Mouse (Mus musculus) hindbrain, embryonic 11.5 days (tissue): ENCODE results near the gene Gmeb2. TPM values are rescaled to one million over a fixed set of nuclear protein-coding genes. Genes with fewer than 3 reads are reported as not detected.

Source experiments
- ATAC-seq: fragments of 200-750 bp; cut with Nextera tagmentation; 2 replicates; pipeline ENCODE4 v1.8.0; 2017; ENCODE audit warnings: mild to moderate bottlenecking, moderate TSS enrichment, moderate library complexity; ENCODE audit not compliant: low FRiP score
- DNase-seq: peaks from one replicate; pipeline ENCODE4 v3.0.0-alpha.2; 2015; ENCODE audit warnings: low spot score
- H3K27ac ChIP-seq: fragments of 300-500 bp; sonication (generic); 2 replicates; pipeline ENCODE4 v1.5.1; 2014; ENCODE audit warnings: mild to moderate bottlenecking, low read depth, low read length
- H3K27me3 ChIP-seq: fragments of 300-500 bp; sonication (generic); 2 replicates; pipeline ENCODE4 v1.6.1; 2014; ENCODE audit warnings: mild to moderate bottlenecking, low read length, moderate library complexity, mixed read lengths; ENCODE audit not compliant: control insufficient read depth, insufficient read depth
- H3K36me3 ChIP-seq: fragments of 300-500 bp; sonication (generic); 2 replicates; pipeline ENCODE4 v1.6.1; 2014; ENCODE audit warnings: mild to moderate bottlenecking, low read length, moderate library complexity, mixed read lengths; ENCODE audit not compliant: control insufficient read depth, insufficient read depth
- H3K4me1 ChIP-seq: fragments of 300-500 bp; sonication (generic); replicated peaks from 2 replicates; pipeline ENCODE4 v1.6.1; 2014; ENCODE audit warnings: low read length, mixed read lengths; ENCODE audit not compliant: control insufficient read depth, insufficient read depth
- H3K4me2 ChIP-seq: fragments of 300-500 bp; sonication (generic); replicated peaks from 2 replicates; pipeline ENCODE4 v1.6.1; 2014; ENCODE audit warnings: mild to moderate bottlenecking, low read depth, low read length
- H3K4me3 ChIP-seq: fragments of 300-500 bp; sonication (generic); 2 replicates; pipeline ENCODE4 v1.5.1; 2014; ENCODE audit warnings: low read depth, low read length
- H3K9ac ChIP-seq: fragments of 300-500 bp; sonication (generic); 2 replicates; pipeline ENCODE4 v1.6.1; 2014; ENCODE audit warnings: low read depth, low read length
- H3K9me3 ChIP-seq: fragments of 300-500 bp; sonication (generic); 2 replicates; pipeline ENCODE4 v1.6.1; 2016; ENCODE audit warnings: low read length; ENCODE audit not compliant: control insufficient read depth
- WGBS: fragments of 180-500 bp; shearing (Covaris S2); extraction: QIAGEN DNeasy Blood & Tissue Kit; methylation state at CpG from one replicate; pipeline ENCODE4 v1.1.7; 2014; 5-methylcytosine and 5-hydroxymethylcytosine counted together
- polyA plus RNA-seq: library from polyadenylated mRNA; unstranded; fragments of >200 nt; fragmentation: Nextera tagmentation; extraction: Ambion mirVana; gene quantifications from 2 replicates; pipeline ENCODE4 v1.2.1, GENCODE M21; 2014

Gene Gmeb2
- polyA plus RNA-seq, 1 experiment from 2014 or later: 17.9 TPM

GRCm38 (mm10) chr2:181313344-181314079 is 25.7 kb upstream of the Gmeb2 start:
- H3K36me3 ChIP-seq: no peaks in the 10 kb centered on the region
- peak; percentile 82 for ATAC-seq
- peak overlapping the region; percentile 58 for H3K4me3 ChIP-seq
- peaks cover 2% of the 10 kb centered on the region; the same call in 1 of the 2 replicates for H3K27me3 ChIP-seq
- DNase-seq: peak; percentile 61
- H3K4me1 ChIP-seq: no peaks in the 10 kb centered on the region; the same call in 1 of the 2 replicates
- WGBS: 2% methylated on average over 35 of the region's 35 CpGs
- H3K27ac ChIP-seq: peak overlapping the region; percentile 82
- H3K9ac ChIP-seq: peak overlapping the region; percentile 90
- no peaks in the 10 kb centered on the region for H3K9me3 ChIP-seq
- H3K4me2 ChIP-seq: peak overlapping the region; percentile 49

GRCm38 (mm10) chr2:181313006-181313343 is 25.1 kb upstream of the Gmeb2 start:
- no peak for DNase-seq
- H3K9ac ChIP-seq: peak overlapping the region; percentile 90
- peak overlapping the region; percentile 58 for H3K4me3 ChIP-seq
- no peaks in the 10 kb centered on the region; the same call in 1 of the 2 replicates for H3K4me1 ChIP-seq
- 11% methylated on average over 5 of the region's 5 CpGs for WGBS
- H3K27ac ChIP-seq: no peak overlapping the region
- no peaks in the 10 kb centered on the region for H3K36me3 ChIP-seq
- no peaks in the 10 kb centered on the region for H3K9me3 ChIP-seq
- H3K4me2 ChIP-seq: peak overlapping the region; percentile 49
- H3K27me3 ChIP-seq: peaks cover 2% of the 10 kb centered on the region; the same call in 1 of the 2 replicates
- ATAC-seq: no peak; the same call in 1 of the 2 replicates

GRCm38 (mm10) chr2:181312435-181312834 is 24.6 kb upstream of the Gmeb2 start:
- H3K36me3 ChIP-seq: no peaks in the 10 kb centered on the region
- H3K9ac ChIP-seq: no peak overlapping the region; the same call in 1 of the 2 replicates
- H3K4me3 ChIP-seq: peak overlapping the region; percentile 58
- no peak for DNase-seq
- WGBS: 61% methylated on average over 3 of the region's 3 CpGs
- H3K4me1 ChIP-seq: no peaks in the 10 kb centered on the region; the same call in 1 of the 2 replicates
- H3K27me3 ChIP-seq: peaks cover 2% of the 10 kb centered on the region; the same call in 1 of the 2 replicates
- H3K4me2 ChIP-seq: peak overlapping the region; percentile 49
- no peak overlapping the region for H3K27ac ChIP-seq
- ATAC-seq: no peak
- no peaks in the 10 kb centered on the region for H3K9me3 ChIP-seq

GRCm38 (mm10) chr2:181307144-181307804 is 19.4 kb upstream of the Gmeb2 start:
- ATAC-seq: peak; percentile 57; the same call in 1 of the 2 replicates
- 10% methylated on average over 30 of the region's 30 CpGs for WGBS

GRCm38 (mm10) chr2:181304944-181305343 is 17.1 kb upstream of the Gmeb2 start:
- Histone ChIP-seq H3K36me3 (peaks cover 3% of the 10 kb centered on the region; the same call in 1 of the 2 replicates), H3K4me1 (no peaks in the 10 kb centered on the region), H3K4me2 (no peak overlapping the region), H3K9me3 (no peaks in the 10 kb centered on the region), H3K27me3 (peaks cover 5% of the 10 kb centered on the region; the same call in 1 of the 2 replicates), H3K9ac (no peak overlapping the region), H3K4me3 (no peak overlapping the region), H3K27ac (no peak overlapping the region)
- WGBS: 79% methylated on average over 1 of the region's 1 CpGs
- ATAC-seq (no peak), DNase-seq (no peak)

More at GRCm38 (mm10) chr2:181307144-181307804, 19.4 kb upstream of the Gmeb2 start:
- Histone ChIP-seq H3K27ac (no peak overlapping the region), H3K4me2 (no peak overlapping the region; the same call in 1 of the 2 replicates), H3K4me1 (no peaks in the 10 kb centered on the region), H3K4me3 (no peak overlapping the region), H3K36me3 (peaks cover 3% of the 10 kb centered on the region; the same call in 1 of the 2 replicates), H3K27me3 (peaks cover 5% of the 10 kb centered on the region; the same call in 1 of the 2 replicates), H3K9ac (no peak overlapping the region), H3K9me3 (no peaks in the 10 kb centered on the region)
- peak; percentile 66 for DNase-seq

- ATAC-seq (no peak), DNase-seq (peak; percentile 21)
- Histone ChIP-seq H3K27me3 (peaks cover 5% of the 10 kb centered on the region; the same call in 1 of the 2 replicates), H3K4me3 (no peak overlapping the region), H3K4me1 (no peaks in the 10 kb centered on the region), H3K36me3 (peaks cover 3% of the 10 kb centered on the region; the same call in 1 of the 2 replicates), H3K27ac (no peak overlapping the region), H3K9me3 (no peaks in the 10 kb centered on the region), H3K4me2 (no peak overlapping the region), H3K9ac (no peak overlapping the region)
- WGBS: 40% methylated on average over 3 of the region's 3 CpGs
Measured at GRCm38 (mm10) chr2:181302041-181302440, 14.2 kb upstream of the Gmeb2 start.

DNA sequence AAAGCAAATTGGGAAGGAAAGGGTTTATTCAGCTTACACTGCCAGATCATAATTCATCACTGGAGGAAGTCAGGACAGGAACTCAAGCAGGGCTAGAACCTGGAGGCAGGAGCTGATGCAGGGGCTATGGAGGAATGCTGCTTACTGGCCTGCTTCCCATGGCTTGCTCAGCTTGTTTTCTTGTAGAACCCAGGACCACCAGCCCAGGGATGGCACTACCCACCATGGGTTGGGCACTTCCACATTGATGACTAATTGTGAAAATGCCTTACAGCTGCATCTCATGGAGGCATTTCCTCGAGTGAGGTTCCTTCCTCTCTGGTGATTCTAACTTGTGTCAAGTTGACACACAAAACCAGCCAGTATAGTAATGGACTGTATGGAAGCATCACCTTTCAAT is 3.1 kb upstream of the Gmeb2 start:
- H3K4me2 ChIP-seq: no peak overlapping the region
- no peak overlapping the region for H3K9ac ChIP-seq
- H3K4me1 ChIP-seq: no peaks in the 10 kb centered on the region
- no peak overlapping the region for H3K4me3 ChIP-seq
- DNase-seq (no peak), ATAC-seq (no peak)
- H3K9me3 ChIP-seq: no peaks in the 10 kb centered on the region
- no peaks in the 10 kb centered on the region for H3K36me3 ChIP-seq
- no peak overlapping the region for H3K27ac ChIP-seq
- WGBS: 90% methylated on average over 1 of the region's 1 CpGs
- H3K27me3 ChIP-seq: no peaks in the 10 kb centered on the region

DNA sequence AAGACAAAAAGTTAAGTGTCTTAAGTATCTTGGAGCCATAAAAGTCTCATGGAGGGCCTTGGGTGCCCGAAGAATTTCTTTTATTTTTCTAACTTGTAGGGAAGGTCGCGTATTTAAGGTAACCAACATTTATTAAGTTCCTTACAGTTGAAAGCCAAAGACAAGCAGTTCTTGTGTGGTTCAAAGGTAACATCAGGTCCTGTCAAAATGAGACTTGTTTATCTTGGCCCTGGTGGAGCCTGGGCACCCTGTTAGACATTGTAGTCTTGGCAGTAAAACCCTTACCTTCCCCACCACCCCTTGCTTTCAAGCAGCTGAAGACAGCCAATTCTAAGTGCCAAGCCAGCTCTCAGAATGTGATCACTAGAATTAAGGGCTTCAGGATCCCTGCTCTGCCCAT is 856 bp upstream of the Gmeb2 start:
- Histone ChIP-seq H3K4me3 (peak overlapping the region; percentile 66), H3K9me3 (no peaks in the 10 kb centered on the region), H3K4me1 (no peaks in the 10 kb centered on the region), H3K4me2 (peak overlapping the region; percentile 27), H3K36me3 (no peaks in the 10 kb centered on the region), H3K27ac (no peak overlapping the region), H3K9ac (no peak overlapping the region), H3K27me3 (no peaks in the 10 kb centered on the region)
- 81% methylated on average over 3 of the region's 3 CpGs for WGBS
- DNase-seq: no peak
- ATAC-seq: no peak
